15 mouse cellular contexts compared by ENCODE assay signal in genomic region chr7:119420730-119421129, GRCm38 (mm10). TPM values are rescaled to one million over a fixed set of nuclear protein-coding genes. Genes with fewer than 3 reads are reported as not detected.
DNase-seq lines count a peak whose midpoint lies in the region; ATAC-seq lines count a peak whose summit lies in the region.
"Had no signal": no experiment of that assay in that cellular context is flagged by ENCODE, and none has a peak within 500 bp of the region (broad histone marks: within the 10 kb centered on the region; RNA-seq: fewer than 3 reads in every experiment).

No protein-coding gene starts in this region.

- H3K9ac ChIP-seq in hindbrain, embryonic 15.5 days, result no peak overlapping the region
- no peak overlapping the region for H3K9ac ChIP-seq in neural tube, embryonic 12.5 days
- H3K9ac ChIP-seq: limb, embryonic 15.5 days had no signal

- no peaks in the 10 kb centered on the region for H3K27me3 ChIP-seq in embryonic facial prominence, embryonic 10.5 days (replicated peaks; ENCODE audit: low read depth, poor library complexity, severe bottlenecking)
- no peaks in the 10 kb centered on the region for H3K27me3 ChIP-seq in hindbrain, embryonic 15.5 days
- H3K27me3 ChIP-seq in neural tube, embryonic 12.5 days (replicated peaks), result no peaks in the 10 kb centered on the region
- H3K27me3 ChIP-seq: limb, embryonic 15.5 days; Patski had no signal

- H3K4me3 ChIP-seq in embryonic facial prominence, embryonic 10.5 days, result no peak overlapping the region
- no peak overlapping the region for H3K4me3 ChIP-seq in hindbrain, embryonic 15.5 days
- no peak overlapping the region for H3K4me3 ChIP-seq in neural tube, embryonic 12.5 days
- H3K4me3 ChIP-seq: heart, adult 2 months; limb, embryonic 15.5 days had no signal

- WGBS in embryonic facial prominence, embryonic 10.5 days, result 6% methylated on average over 2 of the region's 2 CpGs
- 0% methylated on average over 2 of the region's 2 CpGs for WGBS in hindbrain, embryonic 15.5 days
- WGBS in neural tube, embryonic 12.5 days, result 6% methylated on average over 2 of the region's 2 CpGs

- H3K4me2 ChIP-seq in hindbrain, embryonic 15.5 days, result no peak overlapping the region
- H3K4me2 ChIP-seq in neural tube, embryonic 12.5 days (replicated peaks), result no peak overlapping the region
- H3K4me2 ChIP-seq: limb, embryonic 15.5 days had no signal

- no peaks in the 10 kb centered on the region for H3K36me3 ChIP-seq in embryonic facial prominence, embryonic 10.5 days (replicated peaks)
- no peaks in the 10 kb centered on the region for H3K36me3 ChIP-seq in hindbrain, embryonic 15.5 days
- no peaks in the 10 kb centered on the region for H3K36me3 ChIP-seq in neural tube, embryonic 12.5 days
- H3K36me3 ChIP-seq: limb, embryonic 15.5 days had no signal

- no peak overlapping the region for H3K27ac ChIP-seq in embryonic facial prominence, embryonic 10.5 days (replicated peaks)
- H3K27ac ChIP-seq in hindbrain, embryonic 15.5 days (replicated peaks), result no peak overlapping the region
- no peak overlapping the region for H3K27ac ChIP-seq in neural tube, embryonic 12.5 days
- H3K27ac ChIP-seq: heart, adult 2 months; limb, embryonic 15.5 days had no signal

- peak; percentile 8 for DNase-seq in layer of hippocampus, adult 11-12 months (ENCODE audit: low spot score)
- DNase-seq in layer of hippocampus, adult 9-10 months (ENCODE audit: low spot score), result no peak
- DNase-seq in embryonic facial prominence, embryonic 10.5 days (ENCODE audit: low spot score), result peak; percentile 8
- DNase-seq in thymus, postnatal 25 days, result no peak
- no peak for DNase-seq in thymus, postnatal 0 days (ENCODE audit: low spot score)
- DNase-seq: heart, adult 2 months; thymus, postnatal 4 days had no signal

- 0 out of 2 replicates have a peak, but pooled peaks cover 7% of the 10 kb centered on the region for H3K4me1 ChIP-seq in embryonic facial prominence, embryonic 10.5 days
- peaks cover 9% of the 10 kb centered on the region for H3K4me1 ChIP-seq in hindbrain, embryonic 15.5 days (replicated peaks)
- peaks cover 7% of the 10 kb centered on the region for H3K4me1 ChIP-seq in neural tube, embryonic 12.5 days
- H3K4me1 ChIP-seq: limb, embryonic 15.5 days had no signal

- ATAC-seq in hindbrain, embryonic 15.5 days (ENCODE audit: low FRiP score, low read depth), result peak; percentile 93
- ATAC-seq in neural tube, embryonic 12.5 days (ENCODE audit: low FRiP score, low read depth), result peak; percentile 82
- no peak for ATAC-seq in monocyte, adult 5-6 weeks (replicated peaks; ENCODE audit: insufficient number of reproducible peaks, low FRiP score, low TSS enrichment, poor library complexity, severe bottlenecking)
- ATAC-seq: inflammation-experienced regulatory T-cells, adult 6 months; Patski had no signal

- no peaks in the 10 kb centered on the region for H3K9me3 ChIP-seq in embryonic facial prominence, embryonic 10.5 days
- no peaks in the 10 kb centered on the region for H3K9me3 ChIP-seq in hindbrain, embryonic 15.5 days
- no peaks in the 10 kb centered on the region for H3K9me3 ChIP-seq in neural tube, embryonic 12.5 days
- H3K9me3 ChIP-seq: limb, embryonic 15.5 days had no signal

RNA-seq across cellular contexts. Expression of gene Gp2, which starts 38.4 kb away (rescaled TPM):
- polyA plus RNA-seq in embryonic facial prominence, embryonic 10.5 days (2016; fragmentation: Nextera tagmentation; extraction: Ambion mirVana), result not detected in 2 replicates
- not detected in 2 replicates for polyA plus RNA-seq in hindbrain, embryonic 15.5 days (2015; fragmentation: Nextera tagmentation; extraction: Ambion mirVana)
- polyA plus RNA-seq in neural tube, embryonic 12.5 days (2016; fragmentation: Nextera tagmentation; extraction: Ambion mirVana), result not detected in 2 replicates
- 3.3 and 4.4 TPM in 2 replicates for polyA plus RNA-seq in thymus, postnatal 0 days (2015; fragmentation: Nextera tagmentation; extraction: Ambion mirVana)
- total RNA-seq in monocyte, adult 5-6 weeks (2017), result not detected in 3 replicates
- total RNA-seq: common myeloid progenitor, adult 5-6 weeks; heart, adult 2 months had no signal
- polyA plus RNA-seq: limb, embryonic 15.5 days; Patski had no signal

RNA-seq across cellular contexts. Expression of gene Umod, which starts 58.4 kb away (rescaled TPM):
- not detected in 2 replicates for polyA plus RNA-seq in embryonic facial prominence, embryonic 10.5 days (2016; fragmentation: Nextera tagmentation; extraction: Ambion mirVana)
- polyA plus RNA-seq in hindbrain, embryonic 15.5 days (2015; fragmentation: Nextera tagmentation; extraction: Ambion mirVana), result not detected in 2 replicates
- polyA plus RNA-seq in neural tube, embryonic 12.5 days (2016; fragmentation: Nextera tagmentation; extraction: Ambion mirVana), result not detected in 2 replicates
- 0.22 and 0.24 TPM in 2 replicates for polyA plus RNA-seq in thymus, postnatal 0 days (2015; fragmentation: Nextera tagmentation; extraction: Ambion mirVana)
- not detected in 3 replicates for total RNA-seq in monocyte, adult 5-6 weeks (2017)
- total RNA-seq: common myeloid progenitor, adult 5-6 weeks; heart, adult 2 months; layer of hippocampus, adult 8-10 months had no signal
- polyA plus RNA-seq: inflammation-experienced regulatory T-cells, adult 6 months; limb, embryonic 15.5 days; Patski had no signal

Comparison
In these comparisons a context has a peak if more than half of its experiments do, and no peak if none do; other contexts are left out.
1. DNase-seq: peak in layer of hippocampus, adult 11-12 months (single experiment) and embryonic facial prominence, embryonic 10.5 days (single experiment); none in layer of hippocampus, adult 9-10 months (single experiment), thymus, postnatal 25 days (single experiment) and thymus, postnatal 0 days (single experiment).